In genomic region chr5:131043130-131043529, GRCm38 (mm10) we compare ENCODE assay signal across 25 mouse cellular contexts.
A peak's percentile ranks its signal among the peaks of the same experiment; 100 is the strongest.
DNase-seq lines count a peak whose midpoint lies in the region; ATAC-seq and TF ChIP-seq lines count a peak whose summit lies in the region.
"Had no signal": no experiment of that assay in that cellular context is flagged by ENCODE, and none has a peak within 500 bp of the region (broad histone marks: within the 10 kb centered on the region; RNA-seq: fewer than 3 reads in every experiment).

No protein-coding gene starts in this region.

- no peaks in the 10 kb centered on the region for H3K4me1 ChIP-seq in heart, postnatal 0 days (ENCODE audit: control insufficient read depth, insufficient read depth)
- no peaks in the 10 kb centered on the region for H3K4me1 ChIP-seq in heart, embryonic 10.5 days
- no peaks in the 10 kb centered on the region for H3K4me1 ChIP-seq in midbrain, postnatal 0 days (ENCODE audit: insufficient read depth, low read length)
- no peaks in the 10 kb centered on the region for H3K4me1 ChIP-seq in midbrain, embryonic 13.5 days (replicated peaks)
- H3K4me1 ChIP-seq: embryonic facial prominence, embryonic 10.5 days; embryonic facial prominence, embryonic 13.5 days; forebrain, embryonic 12.5 days; hindbrain, embryonic 10.5 days had no signal

- TF ChIP-seq CTCF in heart, postnatal 0 days (IDR thresholded peaks at IDR 0.05; ENCODE audit: low read depth), result peak; percentile 32
- peak; percentile 33; the same call in 1 of the 2 replicates for TF ChIP-seq CTCF in layer of hippocampus, adult 2 months (conservative IDR thresholded peaks at IDR 0.05)
- peak; percentile 32 for TF ChIP-seq CTCF in midbrain, postnatal 0 days (IDR thresholded peaks at IDR 0.05)

- ATAC-seq in heart, postnatal 0 days (ENCODE audit: insufficient read depth, low read depth), result no peak
- ATAC-seq in midbrain, postnatal 0 days (ENCODE audit: low FRiP score), result no peak
- no peak for ATAC-seq in midbrain, embryonic 13.5 days
- ATAC-seq: CD4-positive, CD25-positive, alpha-beta regulatory T cell, adult 4 months; forebrain, embryonic 15.5 days; hindbrain, embryonic 16.5 days had no signal

- H3K36me3 ChIP-seq in heart, postnatal 0 days (replicated peaks; ENCODE audit: control insufficient read depth, insufficient read depth, low read length), result no peaks in the 10 kb centered on the region
- H3K36me3 ChIP-seq in heart, embryonic 10.5 days, result no peaks in the 10 kb centered on the region
- H3K36me3 ChIP-seq in midbrain, postnatal 0 days (ENCODE audit: insufficient read depth, low read length), result no peaks in the 10 kb centered on the region
- H3K36me3 ChIP-seq in midbrain, embryonic 13.5 days, result no peaks in the 10 kb centered on the region
- H3K36me3 ChIP-seq: embryonic facial prominence, embryonic 10.5 days; embryonic facial prominence, embryonic 13.5 days; forebrain, embryonic 12.5 days; forebrain, embryonic 15.5 days; hindbrain, embryonic 10.5 days; hindbrain, embryonic 13.5 days had no signal

- H3K27me3 ChIP-seq in heart, postnatal 0 days (ENCODE audit: control insufficient read depth, insufficient read depth, low read length), result no peaks in the 10 kb centered on the region
- no peaks in the 10 kb centered on the region for H3K27me3 ChIP-seq in heart, embryonic 10.5 days (ENCODE audit: insufficient read depth, poor library complexity, severe bottlenecking)
- H3K27me3 ChIP-seq in midbrain, postnatal 0 days (ENCODE audit: insufficient read depth, low read length), result no peaks in the 10 kb centered on the region
- H3K27me3 ChIP-seq in midbrain, embryonic 13.5 days, result no peaks in the 10 kb centered on the region
- H3K27me3 ChIP-seq: embryonic facial prominence, embryonic 13.5 days; forebrain, embryonic 12.5 days; forebrain, embryonic 15.5 days; hindbrain, embryonic 13.5 days had no signal

- H3K9ac ChIP-seq in heart, postnatal 0 days (replicated peaks; ENCODE audit: low read depth, low read length), result no peak overlapping the region
- no peak overlapping the region for H3K9ac ChIP-seq in midbrain, postnatal 0 days (replicated peaks; ENCODE audit: low read length, poor library complexity, severe bottlenecking)
- no peak overlapping the region for H3K9ac ChIP-seq in midbrain, embryonic 13.5 days (replicated peaks)
- H3K9ac ChIP-seq: embryonic facial prominence, embryonic 13.5 days; forebrain, embryonic 12.5 days; forebrain, embryonic 15.5 days; hindbrain, embryonic 13.5 days had no signal

- no peak for DNase-seq in heart, postnatal 0 days (ENCODE audit: low spot score)
- DNase-seq in heart, embryonic 10.5 days (ENCODE audit: low spot score), result no peak
- no peak for DNase-seq in layer of hippocampus, adult 2 months (ENCODE audit: low spot score in 2 of 2)
- no peak for DNase-seq in layer of hippocampus, adult 11-12 months (ENCODE audit: low spot score)
- no peak for DNase-seq in midbrain, postnatal 0 days (ENCODE audit: low spot score)
- DNase-seq: adrenal gland, adult 2 months; adrenal gland, postnatal 14 days; cerebellum, adult 11 months; cerebellum, adult 8-10 months; cerebellum, postnatal 10 days; cerebellum, postnatal 36 days; embryo, embryonic 11 days; gastrocnemius, postnatal 14 days; heart, postnatal 36 days had no signal

- H3K9me3 ChIP-seq in heart, postnatal 0 days (replicated peaks; ENCODE audit: control insufficient read depth, low read length), result no peaks in the 10 kb centered on the region
- no peaks in the 10 kb centered on the region for H3K9me3 ChIP-seq in heart, embryonic 10.5 days
- H3K9me3 ChIP-seq in midbrain, postnatal 0 days (ENCODE audit: low read length), result no peaks in the 10 kb centered on the region
- 0 out of 2 replicates have a peak, but pooled peaks cover 4% of the 10 kb centered on the region for H3K9me3 ChIP-seq in midbrain, embryonic 13.5 days
- H3K9me3 ChIP-seq: embryonic facial prominence, embryonic 10.5 days; embryonic facial prominence, embryonic 13.5 days; forebrain, embryonic 12.5 days; forebrain, embryonic 15.5 days; hindbrain, embryonic 10.5 days; hindbrain, embryonic 13.5 days had no signal

- no peak for TF ChIP-seq EP300 in heart, postnatal 0 days (IDR thresholded peaks at IDR 0.05; ENCODE audit: low read depth)

- no peak overlapping the region for H3K27ac ChIP-seq in heart, postnatal 0 days (ENCODE audit: low read depth)
- no peak overlapping the region for H3K27ac ChIP-seq in heart, embryonic 10.5 days
- no peak overlapping the region for H3K27ac ChIP-seq in layer of hippocampus, adult 2 months
- no peak overlapping the region for H3K27ac ChIP-seq in midbrain, postnatal 0 days (ENCODE audit: low read depth, low read length)
- H3K27ac ChIP-seq in midbrain, embryonic 13.5 days, result no peak overlapping the region
- H3K27ac ChIP-seq: embryonic facial prominence, embryonic 10.5 days; embryonic facial prominence, embryonic 13.5 days; forebrain, embryonic 12.5 days; forebrain, embryonic 15.5 days; hindbrain, embryonic 10.5 days; hindbrain, embryonic 13.5 days had no signal

- H3K4me3 ChIP-seq in heart, postnatal 0 days (ENCODE audit: low read depth, low read length), result no peak overlapping the region
- no peak overlapping the region for H3K4me3 ChIP-seq in heart, embryonic 10.5 days
- no peak overlapping the region for H3K4me3 ChIP-seq in layer of hippocampus, adult 2 months
- H3K4me3 ChIP-seq in midbrain, postnatal 0 days (ENCODE audit: low read depth, low read length), result no peak overlapping the region
- H3K4me3 ChIP-seq in midbrain, embryonic 13.5 days (replicated peaks), result no peak overlapping the region
- H3K4me3 ChIP-seq: embryonic facial prominence, embryonic 10.5 days; embryonic facial prominence, embryonic 13.5 days; erythroblast, embryonic 14.5 days; forebrain, embryonic 12.5 days; forebrain, embryonic 15.5 days; hindbrain, embryonic 10.5 days; hindbrain, embryonic 13.5 days had no signal

- no peak overlapping the region for H3K4me2 ChIP-seq in heart, postnatal 0 days (ENCODE audit: low read depth, low read length)
- H3K4me2 ChIP-seq in midbrain, postnatal 0 days (ENCODE audit: low read depth, low read length, poor library complexity, severe bottlenecking), result no peak overlapping the region
- H3K4me2 ChIP-seq in midbrain, embryonic 13.5 days (replicated peaks), result no peak overlapping the region
- H3K4me2 ChIP-seq: embryonic facial prominence, embryonic 13.5 days; forebrain, embryonic 12.5 days; forebrain, embryonic 15.5 days; heart, embryonic 11.5 days; hindbrain, embryonic 13.5 days had no signal
